Mouse (Mus musculus): Measurements from ENCODE around the gene Mymx.

DNA sequence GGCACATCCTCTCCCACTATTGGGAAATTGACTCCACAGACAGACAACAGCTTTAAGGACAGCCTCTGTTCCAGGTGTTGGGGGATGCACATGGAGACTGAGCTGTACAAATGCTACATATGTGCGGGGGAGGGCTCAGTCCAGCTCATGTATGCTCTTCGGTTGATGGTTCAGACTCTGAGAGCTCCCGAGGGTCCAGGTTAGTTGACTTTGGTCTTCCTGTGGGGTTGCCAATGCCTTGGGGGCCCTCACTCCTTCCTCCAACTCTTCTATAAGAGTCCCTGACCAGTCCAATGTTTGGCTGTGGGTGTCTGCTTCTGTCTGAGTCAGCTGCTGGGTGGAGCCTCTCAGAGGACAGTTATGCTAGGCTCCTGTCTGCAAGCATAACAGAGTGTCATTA is 48.8 kb downstream of the Mymx start:
- TF ChIP-seq CHD2 (IDR thresholded peaks at IDR 0.05; ENCODE audit: low read length) (no peak), NRF1 (IDR thresholded peaks at IDR 0.05; ENCODE audit: low read depth, low read length) (no peak), USF2 (conservative IDR thresholded peaks at IDR 0.05; ENCODE audit: low read depth, low read length) (no peak), POLR2A (IDR thresholded peaks at IDR 0.05; ENCODE audit: low read depth, low read length) (no peak), BHLHE40 (IDR thresholded peaks at IDR 0.05; ENCODE audit: low read depth, low read length) (no peak), E2F4 (IDR thresholded peaks at IDR 0.05; ENCODE audit: insufficient replicate concordance, low read depth, low read length) (no peak), CTCF (conservative IDR thresholded peaks at IDR 0.05 in 1 of 2, IDR thresholded peaks at IDR 0.05 in 1 of 2; ENCODE audit: low read depth in 2 of 2, low read length in 2 of 2) (no peak), RCOR1 (conservative IDR thresholded peaks at IDR 0.05; ENCODE audit: low read depth, low read length) (no peak), USF1 (IDR thresholded peaks at IDR 0.05; ENCODE audit: low read depth, low read length) (no peak)

All from CH12.LX (cell line).